Mouse (Mus musculus) liver, embryonic 12.5 days (tissue): Measurements from ENCODE around the gene Meltf. TPM values are rescaled to one million over a fixed set of nuclear protein-coding genes. Genes with fewer than 3 reads are reported as not detected.

ENCODE experiments used
- ATAC-seq: fragments of 200-750 bp; cut with Nextera tagmentation; 2 replicates; pipeline ENCODE4 v1.8.0; 2017; ENCODE audit warnings: moderate number of reproducible peaks, mild to moderate bottlenecking, moderate library complexity
- H3K27ac ChIP-seq: fragments of 300-500 bp; sonication (generic); 2 replicates; pipeline ENCODE4 v1.5.1; 2016; ENCODE audit warnings: mild to moderate bottlenecking
- H3K27me3 ChIP-seq: fragments of 300-500 bp; sonication (generic); replicated peaks from 2 replicates; pipeline ENCODE4 v1.6.1; 2016; ENCODE audit warnings: mild to moderate bottlenecking, moderate library complexity
- H3K36me3 ChIP-seq: fragments of 300-500 bp; sonication (generic); 2 replicates; pipeline ENCODE4 v1.6.1; 2016; ENCODE audit warnings: mild to moderate bottlenecking, moderate library complexity
- H3K4me1 ChIP-seq: fragments of 300-500 bp; sonication (generic); 2 replicates; pipeline ENCODE4 v1.6.1; 2016
- H3K4me2 ChIP-seq: fragments of 300-500 bp; sonication (generic); 2 replicates; pipeline ENCODE4 v1.6.1; 2016; ENCODE audit warnings: mild to moderate bottlenecking, moderate library complexity
- H3K4me3 ChIP-seq: fragments of 300-500 bp; sonication (generic); 2 replicates; pipeline ENCODE4 v1.5.1; 2016; ENCODE audit warnings: mild to moderate bottlenecking, moderate library complexity
- H3K9ac ChIP-seq: fragments of 300-500 bp; sonication (generic); 2 replicates; pipeline ENCODE4 v1.6.1; 2016; ENCODE audit warnings: mild to moderate bottlenecking, moderate library complexity
- H3K9me3 ChIP-seq: fragments of 300-500 bp; sonication (generic); replicated peaks from 2 replicates; pipeline ENCODE4 v1.6.1; 2016; ENCODE audit warnings: mild to moderate bottlenecking, moderate library complexity
- WGBS: fragments of 180-500 bp; shearing (Covaris S2); methylation state at CpG from one replicate; pipeline ENCODE4 v1.1.7; 2016; ENCODE audit not compliant: insufficient replicate concordance; 5-methylcytosine and 5-hydroxymethylcytosine counted together
- polyA plus RNA-seq: library from polyadenylated mRNA; unstranded; fragments of >200 nt; fragmentation: Nextera tagmentation; extraction: Ambion mirVana; gene quantifications from 2 replicates; pipeline ENCODE4 v1.2.1, GENCODE M21; 2016

Meltf gene
- polyA plus RNA-seq, 1 experiment from 2014 or later = 0.36 TPM

- no peak overlapping the region for H3K27ac ChIP-seq
- no peak for ATAC-seq
- H3K9ac ChIP-seq = no peak overlapping the region
- H3K27me3 ChIP-seq = no peaks in the 10 kb centered on the region; the same call in 1 of the 2 replicates
- no peaks in the 10 kb centered on the region for H3K9me3 ChIP-seq
- WGBS = 83% methylated on average over 8 of the region's 8 CpGs
- H3K36me3 ChIP-seq = peaks cover 44% of the 10 kb centered on the region
- H3K4me2 ChIP-seq = no peak overlapping the region
- no peaks in the 10 kb centered on the region; the same call in 1 of the 2 replicates for H3K4me1 ChIP-seq
- H3K4me3 ChIP-seq = no peak overlapping the region
These were observed 4.9 kb upstream of the Meltf start for GRCm38 (mm10) chr16:31873721-31874120.

DNA sequence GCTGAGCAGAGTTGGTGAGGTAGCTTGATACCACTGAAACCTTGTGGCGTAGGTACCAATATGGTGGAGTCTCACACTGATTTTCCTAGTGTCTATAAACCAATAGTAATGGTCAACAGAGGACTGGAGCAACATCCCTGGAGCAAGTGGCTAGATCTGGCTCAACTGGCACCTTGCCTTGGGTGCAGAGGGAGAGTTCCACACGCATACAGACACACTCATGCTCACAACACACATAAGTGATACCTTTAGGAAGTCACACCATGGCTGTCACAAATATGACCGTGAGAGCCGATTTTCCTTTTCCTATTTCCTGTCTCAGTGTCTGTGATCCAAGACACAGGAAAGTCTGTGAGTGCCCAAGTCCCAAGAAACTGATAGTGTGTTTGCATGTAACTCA lies 3.2 kb upstream of the Meltf start:
- no peak overlapping the region for H3K4me3 ChIP-seq
- ATAC-seq = no peak
- 79% methylated on average over 4 of the region's 4 CpGs for WGBS
- no peaks in the 10 kb centered on the region for H3K9me3 ChIP-seq
- peaks cover 10% of the 10 kb centered on the region for H3K27me3 ChIP-seq
- H3K4me2 ChIP-seq = no peak overlapping the region
- H3K9ac ChIP-seq = no peak overlapping the region
- peaks cover 36% of the 10 kb centered on the region for H3K36me3 ChIP-seq
- H3K27ac ChIP-seq = no peak overlapping the region
- H3K4me1 ChIP-seq = no peaks in the 10 kb centered on the region; the same call in 1 of the 2 replicates

DNA sequence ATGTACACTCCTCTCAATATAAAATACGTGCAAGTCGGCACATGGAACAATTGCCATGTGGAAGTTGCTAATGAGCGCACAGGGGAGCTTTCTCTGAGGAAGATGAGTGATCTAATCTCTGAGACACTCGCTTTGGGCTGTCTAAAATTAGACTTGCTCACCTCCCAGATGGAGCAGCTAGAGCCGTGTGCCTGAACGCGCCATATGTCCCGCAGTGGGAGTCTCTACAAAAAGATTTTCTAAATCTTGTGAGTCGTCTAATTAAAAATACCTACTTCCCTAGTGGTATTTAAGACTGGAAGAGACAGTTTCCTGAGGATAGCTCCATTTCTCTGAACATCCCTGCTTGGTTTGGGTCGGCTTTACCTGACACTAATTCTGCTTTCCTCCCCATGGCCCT lies 2.2 kb upstream of the Meltf start:
- peaks cover 17% of the 10 kb centered on the region for H3K27me3 ChIP-seq
- H3K4me1 ChIP-seq = no peaks in the 10 kb centered on the region; the same call in 1 of the 2 replicates
- ATAC-seq = no peak
- no peak overlapping the region for H3K4me3 ChIP-seq
- no peak overlapping the region for H3K4me2 ChIP-seq
- no peak overlapping the region for H3K9ac ChIP-seq
- H3K9me3 ChIP-seq = no peaks in the 10 kb centered on the region
- peaks cover 27% of the 10 kb centered on the region for H3K36me3 ChIP-seq
- 67% methylated on average over 10 of the region's 10 CpGs for WGBS
- no peak overlapping the region for H3K27ac ChIP-seq

- no peak for ATAC-seq
- Histone ChIP-seq H3K4me3 (no peak overlapping the region), H3K36me3 (peaks cover 16% of the 10 kb centered on the region), H3K4me1 (peaks cover 3% of the 10 kb centered on the region; the same call in 1 of the 2 replicates), H3K4me2 (no peak overlapping the region), H3K9me3 (no peaks in the 10 kb centered on the region), H3K27me3 (peaks cover 29% of the 10 kb centered on the region), H3K27ac (no peak overlapping the region), H3K9ac (no peak overlapping the region)
- 72% methylated on average over 6 of the region's 6 CpGs for WGBS
These were observed 558 bp upstream of the Meltf start for GRCm38 (mm10) chr16:31878052-31878451.

DNA sequence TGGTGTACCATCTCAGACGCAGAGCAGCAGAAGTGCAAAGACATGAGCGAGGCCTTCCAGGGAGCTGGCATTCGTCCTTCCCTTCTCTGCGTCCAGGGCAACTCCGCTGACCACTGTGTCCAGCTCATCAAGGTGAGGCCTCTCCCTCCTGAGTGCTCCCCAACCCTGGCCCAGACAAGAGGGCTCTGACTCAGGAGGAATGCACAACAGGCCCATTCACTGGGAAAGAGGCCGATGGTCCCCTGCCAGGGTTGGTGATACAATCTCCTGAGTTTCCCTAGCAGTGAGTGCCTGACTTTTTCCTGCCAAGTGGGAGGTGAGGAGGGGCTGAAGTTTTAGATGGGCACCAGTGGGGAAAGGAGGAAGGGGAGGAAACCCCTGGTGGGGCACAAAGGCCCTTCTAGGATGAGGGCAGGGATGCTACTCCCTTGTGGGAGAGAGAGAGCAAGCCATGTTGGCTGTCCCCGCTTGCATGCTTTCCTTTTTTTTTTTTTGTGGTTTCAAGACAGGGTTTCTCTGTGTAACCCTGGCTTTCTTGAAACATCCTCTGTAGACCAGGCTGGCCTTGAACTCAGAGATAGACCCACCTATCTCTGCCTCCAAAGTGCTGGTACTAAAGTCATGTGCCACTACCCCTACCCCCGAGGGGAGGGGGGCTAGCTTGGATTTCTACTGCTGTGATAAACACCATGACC lies 1.7 kb downstream of the Meltf start:
- Histone ChIP-seq H3K27ac (no peak overlapping the region), H3K4me1 (peaks cover 16% of the 10 kb centered on the region), H3K4me3 (no peak overlapping the region), H3K36me3 (no peaks in the 10 kb centered on the region), H3K27me3 (peaks cover 46% of the 10 kb centered on the region), H3K4me2 (no peak overlapping the region), H3K9me3 (no peaks in the 10 kb centered on the region), H3K9ac (no peak overlapping the region)
- 63% methylated on average over 8 of the region's 8 CpGs for WGBS
- ATAC-seq = no peak

- no peak overlapping the region for H3K27ac ChIP-seq
- 65% methylated on average over 9 of the region's 9 CpGs for WGBS
- H3K4me1 ChIP-seq = peaks cover 16% of the 10 kb centered on the region
- H3K4me2 ChIP-seq = no peak overlapping the region
- H3K36me3 ChIP-seq = no peaks in the 10 kb centered on the region
- ATAC-seq = no peak
- peaks cover 46% of the 10 kb centered on the region for H3K27me3 ChIP-seq
- H3K9me3 ChIP-seq = no peaks in the 10 kb centered on the region
- H3K4me3 ChIP-seq = no peak overlapping the region
- no peak overlapping the region for H3K9ac ChIP-seq
These were observed 3.8 kb downstream of the Meltf start for GRCm38 (mm10) chr16:31882381-31882908.

- Histone ChIP-seq H3K9ac (no peak overlapping the region), H3K4me3 (no peak overlapping the region), H3K27me3 (peaks cover 46% of the 10 kb centered on the region), H3K36me3 (no peaks in the 10 kb centered on the region), H3K4me2 (peak overlapping the region; percentile 35), H3K9me3 (no peaks in the 10 kb centered on the region), H3K27ac (no peak overlapping the region), H3K4me1 (peaks cover 16% of the 10 kb centered on the region)
- 51% methylated on average over 14 of the region's 14 CpGs for WGBS
- ATAC-seq = no peak
These were observed 4.7 kb downstream of the Meltf start for GRCm38 (mm10) chr16:31883302-31883701.

- no peaks in the 10 kb centered on the region for H3K9me3 ChIP-seq
- H3K36me3 ChIP-seq = no peaks in the 10 kb centered on the region
- H3K4me2 ChIP-seq = peak overlapping the region; percentile 35
- no peak overlapping the region for H3K4me3 ChIP-seq
- no peak for ATAC-seq
- no peak overlapping the region for H3K27ac ChIP-seq
- H3K27me3 ChIP-seq = peaks cover 46% of the 10 kb centered on the region
- H3K9ac ChIP-seq = no peak overlapping the region
- peaks cover 16% of the 10 kb centered on the region for H3K4me1 ChIP-seq
- 18% methylated on average over 6 of the region's 6 CpGs for WGBS
These were observed 5.3 kb downstream of the Meltf start for GRCm38 (mm10) chr16:31883902-31884301.

GRCm38 (mm10) chr16:31890907-31891306 lies 12.3 kb downstream of the Meltf start:
- 63% methylated on average over 7 of the region's 7 CpGs for WGBS
- no peak overlapping the region for H3K4me2 ChIP-seq

GRCm38 (mm10) chr16:31893396-31894141 lies 15.0 kb downstream of the Meltf start:
- Histone ChIP-seq H3K4me3 (no peak overlapping the region), H3K36me3 (no peaks in the 10 kb centered on the region), H3K9me3 (no peaks in the 10 kb centered on the region), H3K27me3 (peaks cover 5% of the 10 kb centered on the region; the same call in 1 of the 2 replicates), H3K27ac (no peak overlapping the region), H3K4me1 (no peaks in the 10 kb centered on the region), H3K4me2 (no peak overlapping the region), H3K9ac (no peak overlapping the region)
- no peak for ATAC-seq
- 58% methylated on average over 5 of the region's 5 CpGs for WGBS

More at GRCm38 (mm10) chr16:31890907-31891306, 12.3 kb downstream of the Meltf start:
- H3K36me3 ChIP-seq = no peaks in the 10 kb centered on the region
- H3K9me3 ChIP-seq = no peaks in the 10 kb centered on the region
- no peak overlapping the region for H3K9ac ChIP-seq
- no peak overlapping the region for H3K27ac ChIP-seq
- peaks cover 5% of the 10 kb centered on the region; the same call in 1 of the 2 replicates for H3K27me3 ChIP-seq
- ATAC-seq = no peak
- no peaks in the 10 kb centered on the region for H3K4me1 ChIP-seq
- H3K4me3 ChIP-seq = no peak overlapping the region

GRCm38 (mm10) chr16:31896971-31897774 lies 18.6 kb downstream of the Meltf start:
- H3K9me3 ChIP-seq = 0 out of 2 replicates have a peak, but pooled peaks cover 4% of the 10 kb centered on the region
- no peaks in the 10 kb centered on the region for H3K4me1 ChIP-seq
- peaks cover 5% of the 10 kb centered on the region; the same call in 1 of the 2 replicates for H3K27me3 ChIP-seq
- H3K27ac ChIP-seq = no peak overlapping the region
- no peaks in the 10 kb centered on the region for H3K36me3 ChIP-seq
- H3K9ac ChIP-seq = no peak overlapping the region
- ATAC-seq = no peak
- peak overlapping the region; percentile 55 for H3K4me2 ChIP-seq
- WGBS = 21% methylated on average over 29 of the region's 29 CpGs
- H3K4me3 ChIP-seq = peak overlapping the region; percentile 12; the same call in 1 of the 2 replicates
